Mouse (Mus musculus) activated CD4-positive, CD25-positive, alpha-beta regulatory T cell, adult 4 months (primary cell): ENCODE data around the gene Kcnh4. TPM values are rescaled to one million over a fixed set of nuclear protein-coding genes. Genes with fewer than 3 reads are reported as not detected.
A peak's percentile ranks its signal among the peaks of the same experiment; 100 is the strongest.

Experiments
- ATAC-seq: one replicate; pipeline ENCODE4 v1.8.0; 2017
- polyA plus RNA-seq, 2 experiments: library from polyadenylated mRNA; unstranded; fragments of 100-300 nt; shearing (Covaris generic); gene quantifications; one replicate each; pipeline ENCODE4 v1.2.1; 2017

Kcnh4 gene
- polyA plus RNA-seq, 2 experiments from 2014 or later: 0.11 to 0.34 TPM

DNA sequence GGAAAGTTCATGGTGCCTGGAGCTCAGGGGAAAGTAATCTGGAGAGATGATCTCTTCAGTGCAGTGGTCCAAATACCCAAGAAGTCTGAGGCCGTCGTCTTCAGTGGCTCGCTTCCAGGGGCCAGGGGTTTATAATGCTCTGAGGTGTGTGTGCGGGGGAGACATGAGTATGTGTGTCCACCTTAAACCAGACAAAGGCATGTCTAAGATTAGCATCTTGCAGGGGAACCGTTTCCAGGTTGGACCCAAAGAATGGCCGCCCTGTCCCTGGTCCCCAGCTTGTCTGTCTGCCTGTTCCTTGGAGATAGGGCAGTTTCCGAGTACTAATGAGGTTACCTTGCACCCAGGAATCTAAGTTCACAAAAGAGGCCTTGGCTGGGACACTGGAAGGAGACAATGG lies 3.1 kb upstream of the Kcnh4 start, which contains the start of gene Hcrt:
Hcrt (minus strand) TSS at position 101 of the 400 bp plus-strand sequence.
- ATAC-seq: no peak

- ATAC-seq: peak; percentile 56
Measured at GRCm38 (mm10) chr11:100761547-100762045, 1.9 kb upstream of the Kcnh4 start.

GRCm38 (mm10) chr11:100758707-100759610 lies 783 bp downstream of the Kcnh4 start:
- ATAC-seq: peak; percentile 19

- no peak for ATAC-seq
Measured at GRCm38 (mm10) chr11:100757566-100757965, 2.2 kb downstream of the Kcnh4 start.

DNA sequence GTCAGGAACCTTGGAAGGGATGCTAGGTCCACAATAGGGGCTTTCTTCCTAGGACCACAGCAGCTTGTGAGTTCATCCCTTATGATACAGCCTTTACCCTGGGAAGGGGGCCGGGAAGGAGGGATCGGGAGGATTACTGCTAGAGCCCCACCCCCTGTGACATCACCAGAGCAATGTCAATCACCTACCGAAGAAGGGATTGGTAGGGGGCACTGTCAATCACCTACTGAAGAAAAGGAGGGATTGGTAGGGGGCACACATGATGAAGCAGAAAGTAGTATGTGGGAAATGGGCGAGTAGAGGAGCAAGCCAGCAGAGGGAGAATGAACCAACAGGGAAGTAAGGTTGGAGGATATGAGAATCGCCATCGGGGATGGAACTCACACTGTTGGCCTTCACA lies 3.3 kb downstream of the Kcnh4 start:
- ATAC-seq: no peak

- no peak for ATAC-seq
Measured at GRCm38 (mm10) chr11:100754693-100755057, 5.1 kb downstream of the Kcnh4 start.

DNA sequence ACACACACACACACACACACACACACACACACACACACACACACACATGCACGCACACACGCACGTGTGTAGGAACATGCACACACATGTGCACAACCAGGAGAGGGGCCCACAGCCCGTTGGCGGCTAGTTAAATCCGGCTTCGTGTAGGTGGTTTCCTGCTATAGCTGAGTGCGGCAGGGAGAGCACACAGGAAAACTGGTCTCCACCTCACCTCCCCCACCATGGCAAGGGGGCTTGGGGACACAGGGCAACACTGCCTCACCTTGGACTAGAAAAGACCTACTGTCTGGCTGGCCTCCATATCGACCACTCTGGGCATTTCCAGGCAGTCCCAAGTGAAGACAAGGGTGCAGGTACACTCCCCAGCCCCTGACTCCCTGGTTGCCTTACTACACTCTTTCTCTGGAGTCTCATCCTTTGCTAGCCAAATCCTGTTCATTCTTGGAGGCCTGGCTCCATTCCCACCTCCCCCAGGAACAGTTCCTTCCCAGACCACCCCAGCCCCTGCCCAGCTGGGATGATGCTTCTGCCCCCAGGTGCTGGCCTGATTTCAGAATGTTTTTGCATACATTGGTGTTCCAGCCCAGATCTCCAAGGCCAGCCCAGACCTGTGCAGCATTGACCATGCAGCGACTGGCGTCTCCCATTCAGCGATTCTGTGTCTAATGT lies 5.6 kb downstream of the Kcnh4 start:
- no peak for ATAC-seq

DNA sequence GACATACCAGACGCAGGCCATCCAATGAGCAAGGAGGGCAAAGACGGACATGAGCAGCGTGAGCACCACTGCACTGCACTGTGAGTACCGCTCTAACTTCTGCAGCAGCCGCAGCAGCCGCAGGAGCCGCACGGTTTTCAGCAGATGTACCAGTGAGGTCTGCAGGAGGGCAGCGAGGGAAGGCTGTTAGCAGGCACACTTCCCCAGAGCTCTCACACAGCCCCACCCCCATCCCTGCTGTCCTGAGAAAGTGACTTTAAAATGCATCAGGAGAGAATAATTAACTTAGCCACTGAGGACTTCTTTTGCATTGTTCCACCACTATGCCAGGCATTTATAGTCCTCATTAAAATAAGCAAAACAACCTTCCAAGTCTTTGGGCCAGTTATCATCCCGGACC lies 7.4 kb downstream of the Kcnh4 start:
- no peak for ATAC-seq

GRCm38 (mm10) chr11:100750127-100750526 lies 9.6 kb downstream of the Kcnh4 start:
- ATAC-seq: no peak

GRCm38 (mm10) chr11:100749469-100749868 lies 10.3 kb downstream of the Kcnh4 start:
- ATAC-seq: no peak

- ATAC-seq: no peak
Measured at GRCm38 (mm10) chr11:100748620-100749019, 11.1 kb downstream of the Kcnh4 start.

DNA sequence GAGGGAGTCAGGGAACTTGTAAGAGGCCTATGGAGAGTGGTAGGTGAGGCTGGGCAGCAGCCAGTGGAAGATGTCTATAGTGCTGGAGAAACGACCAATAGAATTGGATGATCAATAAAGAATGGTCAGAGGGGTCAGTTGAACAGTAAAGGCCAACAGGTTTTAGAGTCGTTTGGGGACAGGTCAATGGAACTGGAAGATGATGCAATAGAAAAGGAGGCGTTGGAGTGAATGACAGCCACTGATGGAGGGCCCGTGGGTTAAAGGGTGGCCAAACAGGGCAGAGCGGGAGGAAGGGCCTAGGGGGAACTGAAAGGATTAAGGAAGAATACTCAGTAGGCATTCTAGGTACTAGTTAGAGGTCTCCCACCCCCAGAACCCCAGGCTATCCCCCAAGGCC lies 12.6 kb downstream of the Kcnh4 start:
- no peak for ATAC-seq

- ATAC-seq: no peak
Measured at GRCm38 (mm10) chr11:100746546-100746945, 13.2 kb downstream of the Kcnh4 start.

- no peak for ATAC-seq
Measured at GRCm38 (mm10) chr11:100745085-100745484, 14.7 kb downstream of the Kcnh4 start.

GRCm38 (mm10) chr11:100741348-100741747 lies 18.4 kb downstream of the Kcnh4 start:
- ATAC-seq: no peak

GRCm38 (mm10) chr11:100738749-100739148 lies 21.0 kb downstream of the Kcnh4 start:
- ATAC-seq: no peak

GRCm38 (mm10) chr11:100738066-100738604 lies 21.6 kb downstream of the Kcnh4 start, which contains the start of gene Rab5c:
TSS of gene Rab5c (minus strand) at chr11:100738215.
- peak; percentile 98 for ATAC-seq

DNA sequence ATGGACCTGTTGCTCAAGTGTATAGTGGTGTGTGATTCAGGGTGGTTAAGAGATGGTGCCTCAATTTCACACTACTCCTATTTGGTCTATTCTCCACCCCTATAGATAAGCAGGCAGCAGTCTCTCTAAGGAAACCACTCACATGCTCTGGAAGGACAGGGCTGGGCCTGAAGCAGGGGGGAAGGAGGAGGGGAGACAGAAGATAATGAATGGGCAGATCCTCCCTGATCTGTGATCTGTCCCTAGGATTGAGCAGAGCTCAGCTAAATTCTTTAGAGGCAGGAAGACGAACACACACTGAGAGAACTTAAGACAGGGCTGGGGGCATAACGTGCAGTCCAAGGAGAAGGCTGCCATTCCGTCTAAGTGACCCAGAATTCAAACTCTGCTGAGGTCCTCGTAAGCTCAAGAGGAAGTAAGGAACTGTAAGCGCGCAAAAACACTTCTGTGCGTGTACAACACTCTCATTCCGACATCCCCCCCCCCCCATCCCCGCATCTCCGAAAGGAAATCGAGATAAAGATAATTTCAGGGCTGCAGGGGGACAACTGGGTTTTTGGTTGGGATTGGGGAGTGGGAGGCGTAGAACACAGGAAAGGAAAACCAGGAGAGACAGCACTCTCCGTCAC lies 22.5 kb downstream of the Kcnh4 start:
- no peak for ATAC-seq

DNA sequence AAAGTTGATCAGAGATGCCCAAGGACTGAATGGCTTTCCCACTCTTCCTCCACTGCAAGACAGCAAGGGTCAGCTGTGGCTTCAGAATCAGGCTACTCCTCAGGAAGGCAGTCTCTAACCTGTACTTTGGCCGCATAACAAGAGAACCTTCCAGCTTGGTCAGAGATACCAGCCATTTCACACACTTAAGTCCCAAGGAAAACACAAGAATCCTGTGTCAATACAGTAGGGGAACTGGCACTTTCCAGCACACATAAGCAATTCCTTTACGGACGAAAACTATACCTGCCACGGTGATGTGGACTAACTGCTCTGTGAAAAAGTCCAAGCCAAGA lies 23.0 kb downstream of the Kcnh4 start:
- no peak for ATAC-seq

DNA sequence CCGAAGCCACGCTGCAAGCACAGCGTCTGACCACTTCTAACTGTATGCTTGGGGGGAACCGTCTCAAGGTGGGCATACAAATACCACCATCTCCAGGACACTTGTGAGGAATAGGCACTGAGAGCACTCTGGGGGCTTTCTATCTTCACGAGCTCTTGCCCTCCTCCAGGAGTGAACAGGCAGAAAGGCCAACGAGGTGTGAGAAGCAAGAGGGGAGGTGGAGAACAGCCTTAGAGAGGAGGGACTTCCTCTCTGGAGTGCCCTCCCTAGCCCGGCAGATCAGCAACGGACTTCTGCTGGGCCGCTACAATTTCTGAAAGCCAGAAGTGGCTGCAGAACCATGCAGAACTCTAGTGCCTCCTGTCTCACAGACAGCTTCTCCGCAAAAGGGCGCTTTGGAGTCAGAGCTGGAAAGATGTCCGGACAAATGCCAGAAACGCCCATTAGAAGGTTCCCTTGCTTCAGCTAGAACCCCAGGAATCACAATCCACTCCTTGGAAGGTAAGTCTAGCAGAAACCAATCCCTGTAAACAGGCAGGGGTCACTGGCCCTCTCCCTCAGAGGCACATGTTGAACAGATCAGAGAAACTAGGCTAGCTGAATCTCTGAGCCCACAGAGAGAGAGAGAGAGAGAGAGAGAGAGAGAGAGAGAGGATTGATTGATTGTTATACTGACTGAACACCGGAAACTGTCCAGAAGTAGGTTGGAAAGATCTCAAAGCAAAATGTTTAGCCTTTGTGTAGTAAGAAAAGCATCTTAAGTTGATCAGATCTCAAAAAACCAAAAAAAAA lies 23.6 kb downstream of the Kcnh4 start:
- no peak for ATAC-seq

DNA sequence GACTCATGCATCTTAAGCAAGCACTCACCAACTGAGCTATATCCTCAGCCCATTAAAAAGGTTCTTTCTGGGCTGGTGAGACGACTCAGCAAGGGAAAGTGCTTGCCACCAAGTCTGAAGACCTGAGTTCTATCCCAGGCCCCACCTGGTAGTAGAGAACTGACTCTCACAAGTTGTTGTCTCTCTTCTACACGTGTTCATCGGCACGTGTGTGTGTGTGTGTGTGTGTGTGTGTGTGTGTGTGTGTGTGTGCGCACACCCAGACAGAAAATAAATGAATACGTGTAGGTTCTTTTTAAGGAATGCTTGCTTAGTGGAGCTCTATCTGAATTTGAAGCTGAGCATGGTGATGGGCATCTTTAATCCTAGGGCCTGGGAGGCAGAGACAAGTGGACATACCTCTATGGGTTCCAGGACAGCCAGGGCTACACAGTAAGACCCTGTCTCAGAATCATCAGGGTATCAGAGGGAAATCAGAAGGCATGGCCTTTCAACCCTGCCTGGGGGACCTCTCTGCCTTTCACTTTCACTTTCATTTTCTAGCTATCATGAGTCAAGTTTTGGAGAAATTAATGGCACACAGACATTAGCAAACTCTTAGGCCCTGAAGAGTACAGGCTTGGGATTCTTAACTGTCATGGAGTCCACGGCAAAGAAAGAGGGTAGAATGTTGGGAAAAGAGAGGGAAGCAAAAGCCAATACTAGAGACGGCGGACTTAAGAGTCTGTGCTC lies 24.4 kb downstream of the Kcnh4 start:
- ATAC-seq: no peak
